ENCODE assay signal across 9 mouse cellular contexts in the genomic region with DNA sequence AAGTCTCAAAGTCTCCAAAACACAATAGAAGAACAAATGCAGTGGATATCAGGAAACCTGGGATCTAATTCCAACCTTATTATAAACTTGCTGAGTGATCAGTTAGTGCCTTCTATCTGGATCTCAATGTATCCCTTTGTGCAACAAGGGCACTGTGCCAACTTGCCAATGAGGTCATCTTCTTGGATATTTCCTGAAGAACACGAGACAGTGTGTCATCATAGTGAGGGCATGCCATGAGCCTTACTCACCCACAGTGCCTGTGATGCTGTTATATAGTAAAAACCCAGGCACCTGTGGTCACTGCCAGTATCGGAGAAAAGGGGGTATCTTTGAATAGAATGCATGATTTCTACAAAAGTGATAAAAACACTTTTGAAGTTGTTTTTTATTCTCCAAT.
DNase-seq lines count a peak whose midpoint lies in the region.
"Had no signal": no experiment of that assay in that cellular context is flagged by ENCODE, and none has a peak within 500 bp of the region (broad histone marks: within the 10 kb centered on the region; RNA-seq: fewer than 3 reads in every experiment).

No protein-coding gene starts in this region.

- peaks cover 3% of the 10 kb centered on the region; the same call in 1 of the 2 replicates for H3K27me3 ChIP-seq in heart, embryonic 10.5 days (ENCODE audit: insufficient read depth, poor library complexity, severe bottlenecking)
- H3K27me3 ChIP-seq: limb, embryonic 15.5 days had no signal

- no peaks in the 10 kb centered on the region for H3K36me3 ChIP-seq in heart, embryonic 10.5 days
- H3K36me3 ChIP-seq: limb, embryonic 15.5 days had no signal

- DNase-seq in heart, adult 18-20 months, result peak; percentile 47 to 54
- no peak for DNase-seq in heart, embryonic 10.5 days (ENCODE audit: low spot score)
- DNase-seq in 416B (ENCODE audit: low read depth), result peak; percentile 45
- peak; percentile 20 for DNase-seq in cerebellum, adult 8-10 months
- DNase-seq in kidney, adult 9 months, result peak; percentile 42
- no peak for DNase-seq in neural tube, embryonic 10.5 days (ENCODE audit: extremely low spot score, low spot score)
- no peak for DNase-seq in layer of hippocampus, postnatal 36 days
- no peak for DNase-seq in thymus, postnatal 25 days

- peaks cover 10% of the 10 kb centered on the region for H3K4me1 ChIP-seq in heart, embryonic 10.5 days

- no peak overlapping the region for H3K27ac ChIP-seq in heart, embryonic 10.5 days
- H3K27ac ChIP-seq: limb, embryonic 15.5 days had no signal

- 53% methylated on average over 2 of the region's 2 CpGs for WGBS in heart, embryonic 10.5 days

- no peaks in the 10 kb centered on the region for H3K9me3 ChIP-seq in heart, embryonic 10.5 days
- H3K9me3 ChIP-seq: limb, embryonic 15.5 days had no signal

- H3K4me3 ChIP-seq in heart, embryonic 10.5 days, result no peak overlapping the region
- H3K4me3 ChIP-seq: limb, embryonic 15.5 days had no signal

Comparison
In these comparisons a context has a peak if more than half of its experiments do, and no peak if none do; other contexts are left out.
1. DNase-seq: peak in heart, adult 18-20 months (2 of 2), 416B (single experiment), cerebellum, adult 8-10 months (single experiment) and kidney, adult 9 months (single experiment); none in heart, embryonic 10.5 days (single experiment), neural tube, embryonic 10.5 days (single experiment), layer of hippocampus, postnatal 36 days (0 of 2) and thymus, postnatal 25 days (single experiment).